Mouse (Mus musculus) ovary, postnatal 36 days (tissue): Measurements from ENCODE around the gene Bmp8a.
"Not testable (repeated sequence)": the region's sequence is repeated elsewhere in the genome, so short reads cannot be mapped to it uniquely, and the experiment has no call there.

Experiments
- DNase-seq: peaks from one replicate; pipeline ENCODE4 v3.0.0; 2022; ENCODE audit warnings: low spot score, mixed read lengths

Bmp8a gene

DNA sequence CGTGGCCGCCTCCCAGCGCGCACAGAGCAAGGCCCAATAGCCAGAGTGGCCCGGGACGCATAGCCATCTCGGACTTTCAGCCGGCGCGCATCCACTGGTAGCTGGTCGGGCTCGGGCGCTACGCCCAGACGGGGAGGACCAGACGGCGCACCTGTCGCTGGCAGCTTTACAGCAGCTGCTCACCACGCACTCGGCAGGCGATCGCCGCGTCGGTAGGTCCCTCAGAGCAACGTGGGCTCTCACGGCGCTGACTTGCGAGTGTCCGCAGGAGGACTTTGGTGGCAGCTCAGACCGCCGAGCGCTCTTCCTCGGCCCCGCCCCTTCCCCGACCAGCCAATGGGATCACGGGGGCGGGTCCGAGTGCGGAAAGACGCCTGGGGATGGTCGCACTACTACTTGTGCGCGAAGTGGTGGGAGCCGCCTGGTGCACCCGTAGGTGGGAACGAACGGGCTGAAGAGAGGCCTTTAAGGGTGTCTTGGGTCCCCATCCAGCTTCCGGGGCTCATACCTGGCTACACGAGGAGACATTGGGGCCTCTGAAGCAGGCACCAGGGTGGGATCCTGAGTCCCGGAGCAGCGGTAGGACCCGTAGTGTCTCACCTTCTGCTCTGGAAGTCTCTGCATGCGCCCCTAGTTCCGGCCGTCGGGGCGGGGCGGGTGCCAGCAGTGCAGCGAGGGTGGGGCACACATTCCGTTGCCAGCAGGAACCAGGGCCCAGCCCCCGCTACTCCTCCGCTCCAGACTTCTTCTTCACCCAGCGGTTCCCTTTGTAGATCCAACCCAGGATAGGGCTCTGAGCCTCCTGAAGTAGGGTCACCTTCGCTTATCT, at the start of gene Bmp8a:
Bmp8a (minus strand) TSS at position 611 of the 829 bp plus-strand sequence.
- DNase-seq, result peak; percentile 78

- DNase-seq, result no peak
Observed at GRCm38 (mm10) chr4:123392187-123392586, 49.1 kb upstream of the Bmp8a start.

DNA sequence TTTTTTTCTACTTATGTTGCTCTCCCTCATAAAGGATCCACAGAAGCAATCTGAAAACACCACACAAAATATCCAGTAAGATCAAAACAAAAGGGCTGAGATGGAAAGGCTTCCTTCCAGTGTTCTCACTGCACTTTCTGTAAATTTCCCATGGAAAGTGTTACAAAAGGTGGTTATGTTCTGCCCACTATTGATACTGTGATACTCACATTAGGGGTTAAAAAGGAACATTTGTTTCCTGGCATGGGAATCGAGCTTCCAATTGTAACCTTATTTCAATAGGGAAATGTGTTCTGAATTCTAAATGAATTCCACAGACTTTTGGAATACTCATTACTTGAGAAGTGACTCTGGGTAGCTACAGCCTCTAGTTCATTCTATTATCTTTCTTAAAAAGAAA, 42.0 kb upstream of the Bmp8a start:
- DNase-seq, result no peak

GRCm38 (mm10) chr4:123383173-123383572, 40.1 kb upstream of the Bmp8a start:
- no peak for DNase-seq

DNA sequence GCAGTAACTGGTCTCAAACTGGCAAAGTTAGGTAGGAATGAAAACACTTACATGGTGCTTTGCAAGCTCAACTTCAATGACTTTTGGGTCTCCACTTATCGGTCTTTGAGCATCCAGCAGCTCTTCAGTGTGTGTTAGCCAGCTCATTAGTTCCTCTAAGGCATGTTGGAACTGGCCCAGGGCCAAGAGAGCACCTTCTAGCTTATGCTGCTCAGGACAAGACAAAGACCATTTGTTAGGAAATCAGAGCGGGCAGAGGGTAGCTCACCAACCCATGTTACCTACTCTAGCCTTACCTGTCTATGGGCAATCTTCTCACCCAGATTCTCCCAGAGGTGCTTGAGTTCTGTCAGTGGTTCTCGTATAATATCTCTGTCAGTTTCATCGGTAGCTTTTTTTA, 39.0 kb upstream of the Bmp8a start:
- no peak for DNase-seq

GRCm38 (mm10) chr4:123381598-123381997, 38.5 kb upstream of the Bmp8a start:
- DNase-seq, result no peak

DNA sequence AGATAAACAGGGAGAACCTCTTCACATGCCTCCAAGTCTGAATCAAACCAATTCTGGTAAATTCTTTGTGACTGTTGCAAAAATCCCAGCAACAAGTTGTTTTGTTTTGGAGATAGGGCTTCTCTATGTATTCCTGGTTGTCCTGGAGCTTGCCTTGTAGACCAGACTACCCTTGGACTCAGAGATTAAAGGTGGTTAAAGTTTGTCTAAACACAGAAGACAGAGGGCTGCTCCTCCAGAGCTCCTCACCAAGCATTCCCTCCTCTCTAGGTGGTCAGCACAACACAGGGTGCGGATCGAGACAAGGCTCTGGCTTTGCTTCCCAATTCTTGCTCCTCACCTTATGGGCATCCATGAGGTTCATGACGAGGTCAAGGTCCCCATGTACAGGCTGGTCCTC, 33.0 kb upstream of the Bmp8a start:
- DNase-seq, result no peak

- no peak for DNase-seq
Observed at GRCm38 (mm10) chr4:123374316-123375008, 31.4 kb upstream of the Bmp8a start.

- DNase-seq, result no peak
Observed at GRCm38 (mm10) chr4:123363555-123363954, 20.5 kb upstream of the Bmp8a start.

DNA sequence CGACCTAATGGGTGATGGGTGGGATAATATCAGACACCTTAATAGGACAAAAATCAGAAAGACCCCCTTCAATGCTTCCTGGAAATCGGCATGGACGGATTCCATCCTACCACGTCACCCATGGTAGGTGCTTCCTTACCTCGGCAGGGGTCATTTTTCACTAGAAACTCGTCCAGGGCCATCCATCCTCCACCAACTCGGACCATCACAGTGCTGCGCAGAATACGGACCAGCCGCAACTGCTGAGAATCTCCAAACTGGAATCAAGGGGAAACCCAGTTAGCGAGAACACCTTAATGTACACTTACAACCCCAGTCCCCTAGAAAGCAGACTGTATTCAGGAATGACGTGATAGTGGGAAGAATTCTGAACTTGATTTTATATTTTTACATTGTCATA, 17.7 kb upstream of the Bmp8a start:
- no peak for DNase-seq

DNA sequence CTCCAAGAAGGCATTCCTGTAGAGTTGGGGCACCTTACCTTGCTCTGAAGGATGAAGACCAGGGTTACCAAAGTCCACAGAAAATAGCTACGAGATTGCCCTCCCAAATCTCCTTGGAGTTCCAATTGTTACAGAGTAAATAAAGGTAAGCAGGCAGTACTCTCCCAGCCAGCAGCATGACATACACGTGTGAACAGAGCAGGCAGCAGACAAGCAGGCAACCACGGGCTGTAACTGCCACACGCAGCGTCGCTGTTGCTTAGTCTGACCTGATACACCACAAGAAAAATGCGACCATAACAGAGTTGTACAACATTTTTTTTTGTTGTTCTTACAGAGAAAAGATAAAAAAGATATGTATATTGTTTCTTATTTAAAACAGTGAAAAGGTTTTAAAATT, 15.6 kb upstream of the Bmp8a start:
- no peak for DNase-seq

DNA sequence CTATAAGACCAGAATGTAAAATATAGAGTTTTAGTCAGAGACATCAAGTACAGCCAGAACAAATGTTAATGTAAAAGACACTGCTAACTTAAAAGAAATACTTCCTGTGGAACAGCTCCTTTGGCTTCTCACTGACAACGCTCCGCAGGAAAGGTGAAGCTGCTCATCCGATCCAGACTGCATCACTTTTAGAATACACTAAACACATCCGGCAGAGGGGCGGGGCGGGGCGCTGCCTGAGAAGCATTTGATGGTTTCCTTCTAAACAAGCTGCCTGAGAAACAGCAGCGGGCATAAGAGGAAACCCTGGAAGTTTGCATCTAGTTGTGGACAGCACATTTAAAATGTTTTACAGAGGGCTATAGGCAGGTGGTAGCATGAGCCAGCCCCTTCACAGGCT, 12.9 kb upstream of the Bmp8a start:
- DNase-seq, result no peak

DNA sequence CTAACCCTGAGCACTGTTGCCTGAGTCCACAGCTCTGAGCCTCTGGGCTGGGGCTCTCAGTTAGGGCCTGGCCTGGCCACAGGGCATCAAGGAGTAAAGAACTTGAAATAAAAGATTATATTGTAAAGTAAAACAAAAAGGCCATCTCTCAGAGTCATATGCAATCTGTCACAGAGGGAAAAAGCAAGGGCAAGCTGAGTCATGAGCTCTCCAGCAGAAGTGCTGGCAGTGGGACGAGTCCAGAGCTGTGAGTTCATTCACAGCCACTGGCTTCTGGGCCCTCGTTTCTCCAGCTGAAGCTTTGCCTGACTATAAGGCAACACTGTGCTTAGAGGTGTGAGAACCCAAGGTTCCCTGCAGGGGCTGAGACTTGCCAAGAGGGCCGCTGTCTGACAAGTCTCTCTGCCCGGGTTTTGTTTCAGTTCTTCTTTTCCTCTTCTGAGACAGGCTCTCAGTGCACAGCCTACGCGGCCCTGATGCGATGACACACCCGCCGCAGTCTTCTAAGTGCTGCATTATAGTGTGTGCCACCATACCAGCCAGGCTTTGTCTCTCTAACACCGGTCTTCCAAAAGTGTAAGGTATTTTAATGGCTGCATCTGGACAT, 10.3 kb upstream of the Bmp8a start:
- DNase-seq, result no peak

- DNase-seq, result no peak
Observed at GRCm38 (mm10) chr4:123343471-123343789, 378 bp upstream of the Bmp8a start.

DNA sequence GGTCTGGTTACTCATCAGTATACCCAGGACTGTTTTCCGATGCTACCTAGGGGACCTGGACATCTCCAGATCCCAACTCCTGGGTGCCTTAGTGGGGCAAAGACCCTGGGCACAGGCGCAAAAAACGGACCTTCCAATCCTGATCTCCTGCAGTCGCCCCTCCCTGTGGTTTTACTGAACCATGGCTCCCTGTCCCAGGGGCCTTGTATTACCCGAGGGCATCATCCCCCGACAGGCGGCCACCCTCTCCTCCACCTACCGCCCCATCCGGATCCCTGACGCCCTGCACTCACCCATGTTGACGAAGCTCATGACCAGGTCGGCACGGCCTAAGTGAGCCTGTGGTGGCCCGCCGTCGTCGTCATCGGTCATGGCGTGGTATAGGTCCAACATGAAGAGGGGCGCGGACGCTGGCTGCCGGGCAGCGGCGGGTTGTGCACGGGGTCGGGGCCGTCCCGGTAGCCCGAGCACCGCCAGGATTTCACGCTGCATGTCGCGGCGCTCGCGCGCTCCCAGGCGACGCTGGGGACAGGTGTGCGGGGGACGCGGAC, 886 bp downstream of the Bmp8a start:
- no peak for DNase-seq

DNA sequence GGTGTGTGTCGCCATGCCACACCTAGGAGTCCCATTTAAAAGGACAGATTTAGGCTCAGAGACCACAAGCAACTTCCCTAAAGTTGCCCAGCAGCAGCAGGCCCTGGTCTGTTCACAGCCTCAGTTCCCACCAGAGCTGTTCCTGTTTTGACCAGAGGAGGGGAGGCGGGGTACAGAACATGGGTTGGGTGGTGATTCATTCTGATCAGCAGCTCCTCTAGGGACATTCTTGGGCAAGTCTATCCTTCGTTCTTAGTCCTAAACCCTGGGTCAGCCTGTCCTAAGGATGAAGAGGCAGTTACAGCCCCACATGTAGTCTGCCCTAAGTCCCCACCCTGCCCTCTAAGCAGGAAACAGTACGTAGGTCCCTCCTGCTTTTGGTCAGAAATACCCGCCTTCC, 2.8 kb downstream of the Bmp8a start:
- DNase-seq, result no peak

- no peak for DNase-seq
Observed at GRCm38 (mm10) chr4:123337693-123338092, 5.4 kb downstream of the Bmp8a start.

- DNase-seq, result no peak
Observed at GRCm38 (mm10) chr4:123335796-123336585, 7.1 kb downstream of the Bmp8a start.

DNA sequence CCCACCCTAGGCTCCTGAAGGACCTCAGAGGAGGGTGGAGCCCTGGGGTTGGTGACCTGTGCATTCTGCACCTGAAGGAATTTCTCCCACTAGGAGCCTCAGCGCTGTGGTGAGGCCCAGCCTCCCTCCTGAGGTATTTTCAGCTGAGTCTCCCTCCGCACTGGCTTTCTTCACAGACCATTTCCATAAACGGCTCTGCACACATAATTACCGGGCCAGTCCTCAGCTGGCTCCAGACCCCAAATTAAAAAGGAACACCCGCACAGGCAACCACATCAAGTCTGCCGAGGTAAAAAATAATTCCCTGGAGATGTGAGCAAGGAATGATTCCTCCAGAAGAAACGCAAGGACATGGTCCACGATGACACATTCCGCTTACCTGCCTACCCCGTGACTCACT, 7.8 kb downstream of the Bmp8a start:
- DNase-seq, result not testable (repeated sequence)

- no peak for DNase-seq
Observed at GRCm38 (mm10) chr4:123334177-123334576, 8.9 kb downstream of the Bmp8a start.

- DNase-seq, result no peak
Observed at GRCm38 (mm10) chr4:123333151-123333550, 9.9 kb downstream of the Bmp8a start.

DNA sequence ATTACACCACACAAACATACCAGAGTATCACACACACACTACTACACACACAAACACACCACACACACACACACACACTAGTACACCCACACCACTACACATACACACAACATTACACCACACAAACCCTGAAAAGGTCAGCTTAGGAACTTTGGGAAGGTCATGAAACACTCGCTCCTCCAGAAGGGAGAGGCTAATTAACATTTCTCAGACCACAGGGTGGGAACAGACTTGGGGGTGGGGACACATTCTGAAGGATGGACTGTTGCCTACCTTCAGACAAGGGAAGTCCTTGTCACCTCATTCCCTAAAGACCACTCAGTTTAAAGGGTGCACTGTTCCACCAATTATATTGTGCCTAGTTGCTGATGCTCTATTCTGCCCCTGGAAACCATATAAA, 11.1 kb downstream of the Bmp8a start:
- DNase-seq, result not testable (repeated sequence)
